In genomic region chr6:99187914-99188313, GRCm38 (mm10) we compare ENCODE assay signal across 26 mouse cellular contexts.
DNase-seq lines count a peak whose midpoint lies in the region; ATAC-seq and TF ChIP-seq lines count a peak whose summit lies in the region.
"Had no signal": no experiment of that assay in that cellular context is flagged by ENCODE, and none has a peak within 500 bp of the region (broad histone marks: within the 10 kb centered on the region; RNA-seq: fewer than 3 reads in every experiment).

No protein-coding gene starts in this region.

- H3K4me1 ChIP-seq in bone marrow macrophage, adult 2 months (ENCODE audit: control insufficient read depth, insufficient read depth, low read length) = peaks cover 26% of the 10 kb centered on the region

- TF ChIP-seq CTCF in bone marrow macrophage, adult 2 months (IDR thresholded peaks at IDR 0.05; ENCODE audit: low read depth, low read length) = no peak

- peak; percentile 16; the same call in 1 of the 2 replicates for ATAC-seq in megakaryocyte progenitor cell, adult 5-6 weeks (replicated peaks; ENCODE audit: poor library complexity)
- ATAC-seq: forebrain, postnatal 0 days; hindbrain, embryonic 16.5 days had no signal

- H3K27ac ChIP-seq in bone marrow macrophage, adult 2 months (ENCODE audit: insufficient read depth, low read depth, low read length) = peak overlapping the region; percentile 47
- H3K27ac ChIP-seq: embryonic facial prominence, embryonic 13.5 days; heart, embryonic 15.5 days; kidney, postnatal 0 days; liver, embryonic 15.5 days; lung, embryonic 15.5 days; neural tube, embryonic 15.5 days had no signal

- H3K4me3 ChIP-seq in bone marrow macrophage, adult 2 months (ENCODE audit: insufficient read depth, low read length) = no peak overlapping the region
- H3K4me3 ChIP-seq: embryonic facial prominence, embryonic 13.5 days; heart, embryonic 15.5 days; liver, embryonic 15.5 days; lung, embryonic 15.5 days; neural tube, embryonic 15.5 days had no signal

- DNase-seq in heart, adult 11 months = peak; percentile 70
- no peak for DNase-seq in heart, adult 9 months (ENCODE audit: low spot score in 2 of 2)
- peak; percentile 45 to 53 for DNase-seq in B cell, adult 2 months
- no peak for DNase-seq in urinary bladder, postnatal 36 days (ENCODE audit: low spot score in 2 of 2)
- no peak for DNase-seq in layer of hippocampus, adult 18-20 months (ENCODE audit: low spot score in 2 of 2)
- DNase-seq: adrenal gland, postnatal 10 days; cerebellum, adult 11-12 months; cerebellum, adult 9-11 months; forebrain, postnatal 0 days; gastrocnemius, postnatal 10 days; kidney, adult 18-20 months; kidney, postnatal 4 days; liver; midbrain, embryonic 14.5 days; right cerebral cortex, postnatal 25 days; thymus, adult 2 months; thymus, postnatal 36 days had no signal

- no peak for TF ChIP-seq POLR2A in bone marrow macrophage, adult 2 months (IDR thresholded peaks at IDR 0.05; ENCODE audit: borderline replicate concordance, low read depth, low read length)

Comparison
In these comparisons a context has a peak if more than half of its experiments do, and no peak if none do; other contexts are left out.
1. DNase-seq: peak in heart, adult 11 months (single experiment) and B cell, adult 2 months (2 of 2); none in heart, adult 9 months (0 of 2), urinary bladder, postnatal 36 days (0 of 2) and layer of hippocampus, adult 18-20 months (0 of 2).